Mouse (Mus musculus): ENCODE results near the gene Ctr9. TPM values are rescaled to one million over a fixed set of nuclear protein-coding genes. Genes with fewer than 3 reads are reported as not detected.

Ctr9 gene
- polyA plus RNA-seq, 2 experiments from 2014 or later = 31.5 to 34.1 TPM

Other genes with a start within 250 kb of the Ctr9 start
- 10 to 100 TPM; 14.8 to 17.6 TPM for gene Rnf141, start 184.5 kb upstream of the Ctr9 start, polyA plus RNA-seq (2017; shearing (Covaris generic))
- not detected for gene Lyve1, start 165.7 kb upstream of the Ctr9 start, polyA plus RNA-seq (2017; shearing (Covaris generic))
- under 1 TPM; 0.66 to 0.93 TPM for gene Mrvi1, start 46.5 kb upstream of the Ctr9 start, polyA plus RNA-seq (2017; shearing (Covaris generic))
- gene Eif4g2, start 54.1 kb downstream of the Ctr9 start, polyA plus RNA-seq (2017; shearing (Covaris generic)) = 100 to 1,000 TPM; 799 to 823 TPM